Mouse (Mus musculus): ENCODE data around the gene Avil.

The Avil gene

DNA sequence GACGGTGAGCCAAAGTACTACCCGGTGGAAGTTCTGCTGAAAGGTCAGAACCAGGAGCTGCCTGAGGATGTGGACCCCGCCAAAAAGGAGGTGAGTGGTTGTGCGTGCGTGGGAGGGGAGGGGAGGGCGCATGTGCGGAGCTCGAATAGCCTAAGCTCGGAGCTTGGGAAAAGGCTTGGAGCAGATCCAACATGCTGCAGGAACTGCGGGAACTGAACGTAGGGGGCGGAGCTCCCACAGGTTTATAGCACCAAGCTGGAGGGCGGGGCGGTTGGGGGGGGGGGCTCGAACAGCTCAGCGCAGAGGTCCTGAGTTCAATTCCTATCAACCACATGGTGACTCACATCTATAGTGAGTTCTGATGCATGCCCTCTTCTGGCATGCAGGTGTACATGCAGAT, 17.9 kb downstream of the Avil start:
- DNase-seq (ENCODE audit: low read depth, low spot score): no peak

- peak; percentile 92 for DNase-seq (ENCODE audit: low read depth, low spot score)
These were observed 30.1 kb downstream of the Avil start, which contains the start of gene Tsfm for GRCm38 (mm10) chr10:127030336-127031296. TSS of gene Tsfm (minus strand) at chr10:127030840.

- DNase-seq (ENCODE audit: low read depth, low spot score): no peak
These were observed 32.8 kb downstream of the Avil start for GRCm38 (mm10) chr10:127033301-127033741.

GRCm38 (mm10) chr10:127036273-127036672, 35.8 kb downstream of the Avil start:
- DNase-seq (ENCODE audit: low read depth, low spot score): no peak

- DNase-seq (ENCODE audit: low read depth, low spot score): no peak
These were observed 37.1 kb downstream of the Avil start for GRCm38 (mm10) chr10:127037641-127038040.

DNA sequence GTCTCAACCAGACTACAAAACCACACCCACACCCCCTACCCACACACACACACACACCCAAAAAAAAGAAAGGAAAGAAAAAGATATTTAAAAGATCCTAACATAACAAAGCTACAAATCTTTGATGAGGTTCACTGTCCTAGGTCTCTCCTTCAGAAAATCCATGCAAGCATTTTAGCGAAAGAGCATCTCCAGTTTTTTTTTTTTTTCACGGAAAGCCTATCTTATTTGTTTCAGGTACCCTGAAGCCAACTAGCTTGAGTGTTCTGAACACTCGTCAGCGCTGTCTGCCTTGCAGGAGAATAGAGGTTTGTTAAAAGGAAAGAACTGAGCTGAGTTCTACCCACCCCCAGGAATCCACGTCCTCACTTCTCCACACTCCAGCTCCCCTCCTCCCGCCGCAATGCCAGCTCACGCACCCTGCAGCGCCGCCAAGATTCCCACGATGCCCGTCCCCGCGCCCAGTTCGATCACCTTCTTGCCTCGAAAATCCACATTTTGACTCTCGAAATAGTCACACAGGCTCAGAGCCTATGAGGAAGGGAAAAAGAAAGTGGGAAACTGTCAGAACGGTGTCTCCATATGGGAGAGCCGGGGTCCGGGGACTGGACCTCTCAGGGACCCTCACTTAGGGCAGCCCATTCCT, 40.2 kb downstream of the Avil start:
- DNase-seq (ENCODE audit: low read depth, low spot score): no peak

DNA sequence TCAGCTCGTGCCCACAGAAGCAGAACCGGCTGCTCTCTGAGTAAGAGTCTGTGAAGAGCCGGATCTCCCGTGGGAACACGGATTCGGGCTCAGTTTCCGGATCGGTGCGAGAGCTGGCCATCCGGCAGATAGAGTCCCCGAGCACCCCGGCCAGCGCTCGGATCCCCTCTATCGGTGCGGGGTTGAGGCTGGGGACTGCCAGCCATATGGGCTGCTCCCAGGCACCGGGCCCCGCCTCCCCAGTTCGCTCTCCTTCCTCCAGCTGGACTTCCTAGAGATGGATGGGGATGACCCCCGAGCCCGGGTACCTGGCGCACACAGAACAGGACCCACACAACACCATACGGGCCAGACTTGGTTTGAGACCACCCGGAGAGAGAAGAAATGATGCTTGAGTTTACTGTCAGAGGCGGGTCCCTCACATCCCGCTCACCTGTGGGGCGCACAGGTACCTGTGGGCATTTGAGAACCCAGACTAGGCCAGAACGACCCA, 40.8 kb downstream of the Avil start, which contains the start of the genes Mettl1 and Eef1akmt3:
Gene Mettl1 (plus strand): TSS at position 141 of the 493 bp plus-strand sequence.
Gene Eef1akmt3 (minus strand): TSS at position 240 of the 493 bp plus-strand sequence.
- no peak for DNase-seq (ENCODE audit: low read depth, low spot score)

GRCm38 (mm10) chr10:127041774-127042338, 41.3 kb downstream of the Avil start:
- peak; percentile 91 for DNase-seq (ENCODE audit: low read depth, low spot score)

DNA sequence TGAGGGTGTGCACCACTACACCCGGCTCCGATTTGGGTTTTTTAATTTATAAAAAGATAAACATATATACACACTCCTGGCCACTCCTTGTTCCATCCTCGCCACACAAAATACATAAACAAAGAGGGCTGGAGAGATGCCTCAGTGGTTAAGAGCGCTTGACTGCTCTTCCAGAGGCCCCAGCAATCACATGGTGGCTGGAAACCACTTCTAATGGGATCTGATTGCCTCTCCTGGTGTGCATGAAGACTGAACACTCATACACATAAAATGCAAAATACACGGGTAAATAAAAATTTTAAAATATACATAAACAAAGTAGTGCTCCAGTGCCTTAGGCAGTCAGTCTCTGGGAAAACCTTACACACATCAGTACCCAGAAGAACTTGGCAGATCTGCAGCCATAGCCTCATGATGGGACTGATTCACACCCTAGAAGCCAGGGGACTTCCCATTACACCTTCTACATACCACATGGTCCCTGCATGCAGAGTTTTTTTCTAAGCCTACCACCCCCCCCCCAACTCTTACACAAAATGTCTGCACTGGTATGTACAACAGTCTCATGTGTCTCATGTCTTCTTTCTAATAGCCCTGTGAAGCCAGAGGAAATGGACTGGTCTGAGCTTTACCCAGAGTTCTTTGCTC, 42.1 kb downstream of the Avil start:
- DNase-seq (ENCODE audit: low read depth, low spot score): no peak

DNA sequence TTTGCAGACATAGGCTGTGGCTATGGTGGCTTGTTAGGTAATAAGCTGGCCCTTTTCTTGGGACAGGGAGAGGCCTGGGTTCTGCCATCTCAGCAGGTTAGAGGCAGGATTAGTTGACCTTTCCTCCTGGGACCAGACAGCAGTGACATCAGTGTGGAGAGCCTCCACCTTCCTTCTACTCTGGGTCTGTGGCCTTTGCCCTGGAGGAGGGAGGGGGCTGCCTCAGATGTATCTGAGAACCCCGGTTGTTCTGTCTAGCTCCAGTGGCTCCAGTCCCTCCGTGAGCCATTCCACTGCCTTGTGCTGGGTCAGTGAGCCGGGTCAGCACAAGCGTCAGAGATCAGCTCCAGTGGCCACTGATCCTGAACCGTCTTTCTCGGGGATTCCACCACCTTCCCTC, 42.7 kb downstream of the Avil start:
- DNase-seq (ENCODE audit: low read depth, low spot score): no peak

DNA sequence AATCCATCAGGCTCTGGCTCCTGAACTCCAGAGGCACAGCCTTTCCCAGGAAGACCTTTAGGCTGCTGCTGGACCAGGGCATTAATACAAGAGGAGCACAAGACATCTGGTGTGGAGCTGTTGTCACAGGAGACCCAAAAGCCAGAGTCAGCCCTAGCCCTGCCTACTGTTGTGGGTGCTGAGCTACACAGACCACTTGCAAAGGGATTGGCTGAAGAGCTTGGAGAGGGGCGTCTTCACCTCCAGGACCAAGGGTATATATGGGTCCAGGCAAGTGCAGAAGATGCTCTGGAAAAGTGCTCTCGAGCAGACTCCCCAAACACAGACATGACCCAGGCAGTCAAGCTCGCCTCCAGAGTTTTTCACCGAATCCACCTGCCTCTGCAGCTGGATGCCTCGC, 47.4 kb downstream of the Avil start, which contains the start of gene Cyp27b1:
Gene Cyp27b1 (plus strand): TSS at position 297 of the 400 bp plus-strand sequence.
- DNase-seq (ENCODE audit: low read depth, low spot score): no peak

- no peak for DNase-seq (ENCODE audit: low read depth, low spot score)
These were observed 48.3 kb downstream of the Avil start for GRCm38 (mm10) chr10:127048608-127049394.

GRCm38 (mm10) chr10:127049395-127050118, 49.0 kb downstream of the Avil start:
- no peak for DNase-seq (ENCODE audit: low read depth, low spot score)

GRCm38 (mm10) chr10:127050119-127050474, 49.6 kb downstream of the Avil start:
- DNase-seq (ENCODE audit: low read depth, low spot score): no peak

- no peak for DNase-seq (ENCODE audit: low read depth, low spot score)
These were observed 54.1 kb downstream of the Avil start for GRCm38 (mm10) chr10:127054646-127055045.

DNA sequence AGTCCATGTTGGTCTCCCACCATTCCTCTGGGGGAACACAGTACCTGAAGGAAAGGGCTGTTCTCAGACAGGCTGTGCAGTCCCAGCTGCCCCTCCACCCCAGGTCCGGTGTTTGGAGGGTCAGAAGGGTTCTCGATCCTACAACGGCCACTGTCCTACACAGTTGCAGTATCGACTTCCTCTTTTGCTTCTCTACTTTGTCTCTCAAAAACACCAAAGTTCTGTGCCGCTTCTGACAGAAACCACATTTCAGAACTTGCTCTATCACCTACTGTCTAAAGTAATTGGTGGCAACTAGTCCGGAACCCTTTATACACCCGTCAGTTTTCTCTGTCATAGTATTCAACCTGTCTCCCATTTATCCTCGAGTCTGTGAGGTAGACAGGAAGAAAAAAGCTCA, 54.9 kb downstream of the Avil start:
- no peak for DNase-seq (ENCODE audit: low read depth, low spot score)

DNA sequence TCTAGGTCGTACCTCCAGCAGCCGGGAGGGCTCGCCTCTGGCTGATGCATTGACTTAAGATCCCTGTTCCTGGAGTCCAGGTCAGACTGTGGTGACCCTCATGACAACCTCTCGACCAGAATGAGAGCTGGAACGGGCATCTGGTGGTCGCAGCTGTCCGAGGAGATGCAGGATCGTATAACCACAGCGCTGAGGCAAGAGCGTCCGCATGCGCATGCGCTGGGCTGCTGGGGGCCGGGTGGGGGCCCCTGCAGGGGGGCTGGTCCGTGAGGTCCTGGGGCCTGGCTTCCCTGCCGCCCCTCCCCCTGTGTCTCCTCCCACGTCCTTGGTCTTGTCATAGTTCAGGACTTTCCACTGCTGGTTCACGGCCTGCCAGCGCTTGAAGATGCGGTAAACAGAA, 56.0 kb downstream of the Avil start:
- DNase-seq (ENCODE audit: low read depth, low spot score): no peak

DNA sequence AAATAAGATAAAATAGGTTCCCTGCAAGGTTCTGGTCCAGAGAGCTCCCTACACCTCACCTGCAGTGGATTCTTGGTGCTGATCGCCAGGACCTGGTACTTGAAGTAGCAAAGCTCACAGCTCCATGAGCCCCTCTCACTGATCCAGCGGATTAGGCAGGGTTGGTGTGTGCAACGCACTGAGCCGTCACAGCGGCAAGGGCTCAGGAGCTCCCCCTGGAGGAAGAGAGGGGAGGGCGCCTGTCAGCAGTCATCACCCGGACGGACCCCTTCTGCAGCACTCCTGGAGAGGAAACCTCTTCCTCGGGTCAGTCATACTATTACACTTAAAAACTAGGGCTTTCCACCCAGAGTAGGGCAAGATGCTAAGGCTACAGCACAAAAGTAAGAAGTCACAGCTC, 57.7 kb downstream of the Avil start:
- peak; percentile 82 for DNase-seq (ENCODE audit: low read depth, low spot score)

- DNase-seq (ENCODE audit: low read depth, low spot score): no peak
These were observed 58.2 kb downstream of the Avil start for GRCm38 (mm10) chr10:127058708-127059107.

Measured in forelimb bud, embryonic 11.5 days (tissue).